8 mouse cellular contexts compared by ENCODE assay signal in genomic region chr14:52327910-52328812, GRCm38 (mm10). TPM values are rescaled to one million over a fixed set of nuclear protein-coding genes. Genes with fewer than 3 reads are reported as not detected.
DNase-seq lines count a peak whose midpoint lies in the region; ATAC-seq lines count a peak whose summit lies in the region.

Sall2 (minus strand) TSS chr14:52328762.

- peaks cover 12% of the 10 kb centered on the region; the same call in 1 of the 2 replicates for H3K4me1 ChIP-seq in kidney, embryonic 15.5 days
- no peaks in the 10 kb centered on the region; the same call in 1 of the 2 replicates for H3K4me1 ChIP-seq in hindbrain, embryonic 11.5 days (replicated peaks; ENCODE audit: control insufficient read depth, insufficient read depth, low read length)
- no peaks in the 10 kb centered on the region for H3K4me1 ChIP-seq in liver, embryonic 13.5 days (replicated peaks)

- no peaks in the 10 kb centered on the region for H3K36me3 ChIP-seq in kidney, embryonic 15.5 days
- no peaks in the 10 kb centered on the region for H3K36me3 ChIP-seq in hindbrain, embryonic 11.5 days (ENCODE audit: control insufficient read depth, insufficient read depth, low read length)
- H3K36me3 ChIP-seq in liver, embryonic 13.5 days = no peaks in the 10 kb centered on the region

- H3K27ac ChIP-seq in kidney, embryonic 15.5 days = no peak within 1 kb of the TSS
- peak within 1 kb of the TSS; percentile 85 for H3K27ac ChIP-seq in hindbrain, embryonic 11.5 days (ENCODE audit: low read depth, low read length)
- H3K27ac ChIP-seq in liver, embryonic 13.5 days = no peak within 1 kb of the TSS

- H3K4me2 ChIP-seq in kidney, embryonic 15.5 days = peak within 1 kb of the TSS; percentile 79
- H3K4me2 ChIP-seq in hindbrain, embryonic 11.5 days (replicated peaks; ENCODE audit: low read depth, low read length) = peak within 1 kb of the TSS; percentile 63
- H3K4me2 ChIP-seq in liver, embryonic 13.5 days = peak within 1 kb of the TSS; percentile 44

- peak within 1 kb of the TSS; percentile 45 for H3K4me3 ChIP-seq in kidney, embryonic 15.5 days (replicated peaks)
- peak within 1 kb of the TSS; percentile 48 for H3K4me3 ChIP-seq in hindbrain, embryonic 11.5 days (ENCODE audit: low read depth, low read length)
- peak within 1 kb of the TSS; percentile 26 for H3K4me3 ChIP-seq in liver, embryonic 13.5 days (replicated peaks)

- H3K9ac ChIP-seq in kidney, embryonic 15.5 days = peak within 1 kb of the TSS; percentile 16; the same call in 1 of the 2 replicates
- H3K9ac ChIP-seq in hindbrain, embryonic 11.5 days (ENCODE audit: low read depth, low read length) = peak within 1 kb of the TSS; percentile 60
- no peak within 1 kb of the TSS for H3K9ac ChIP-seq in liver, embryonic 13.5 days

- H3K9me3 ChIP-seq in kidney, embryonic 15.5 days (replicated peaks) = no peaks in the 10 kb centered on the region
- no peaks in the 10 kb centered on the region for H3K9me3 ChIP-seq in hindbrain, embryonic 11.5 days (ENCODE audit: control insufficient read depth, low read length)
- H3K9me3 ChIP-seq in liver, embryonic 13.5 days (replicated peaks) = no peaks in the 10 kb centered on the region

- no peak for DNase-seq in kidney, postnatal 14 days
- peak; percentile 64 for DNase-seq in hindbrain, embryonic 11.5 days (ENCODE audit: low spot score)
- DNase-seq in liver, embryonic 13.5 days = no peak
- no peak for DNase-seq in B cell, adult 2 months
- no peak for DNase-seq in lung, postnatal 4 days

- peak; percentile 70; the same call in 1 of the 2 replicates for ATAC-seq in kidney, embryonic 15.5 days (replicated peaks; ENCODE audit: low FRiP score)
- ATAC-seq in common myeloid progenitor, adult 5-6 weeks (replicated peaks; ENCODE audit: low read depth, poor library complexity, severe bottlenecking) = 0 out of 2 replicates have a peak, but pooled peaks have one; percentile 15
- ATAC-seq in hindbrain, embryonic 11.5 days (ENCODE audit: low FRiP score) = peak; percentile 72
- no peak for ATAC-seq in liver, embryonic 13.5 days (ENCODE audit: low read depth)
- ATAC-seq in cerebellum, adult (ENCODE audit: insufficient number of reproducible peaks, low FRiP score, low TSS enrichment) = no peak

- peaks cover 58% of the 10 kb centered on the region for H3K27me3 ChIP-seq in kidney, embryonic 15.5 days
- no peaks in the 10 kb centered on the region for H3K27me3 ChIP-seq in hindbrain, embryonic 11.5 days (ENCODE audit: control insufficient read depth, insufficient read depth, low read length)
- H3K27me3 ChIP-seq in liver, embryonic 13.5 days = peaks cover 89% of the 10 kb centered on the region

- 1% methylated on average over 26 of the region's 26 CpGs for WGBS in kidney, embryonic 15.5 days
- under 1% methylated on average over 26 of the region's 26 CpGs for WGBS in hindbrain, embryonic 11.5 days
- 4% methylated on average over 26 of the region's 26 CpGs for WGBS in liver, embryonic 13.5 days (ENCODE audit: insufficient replicate concordance)

RNA-seq across cellular contexts. Expression of gene Sall2, which starts in this region (rescaled TPM):
- 37.8 and 39.3 TPM in 2 replicates for polyA plus RNA-seq in kidney, embryonic 15.5 days (2015; fragmentation: Nextera tagmentation; extraction: Ambion mirVana)
- 2.6 and 3.3 TPM in 2 replicates for total RNA-seq in common myeloid progenitor, adult 5-6 weeks (2017)
- polyA plus RNA-seq in hindbrain, embryonic 11.5 days (2014; fragmentation: Nextera tagmentation; extraction: Ambion mirVana) = 37.7 and 45.0 TPM in 2 replicates
- polyA plus RNA-seq in liver, embryonic 13.5 days (2015; fragmentation: Nextera tagmentation; extraction: Ambion mirVana) = 1.2 and 1.5 TPM in 2 replicates

Comparison
In these comparisons a context has a peak if more than half of its experiments do, and no peak if none do; other contexts are left out.
1. RNA of gene Sall2 (polyA plus RNA-seq): 37.8 to 39.3 TPM in kidney, embryonic 15.5 days and 37.7 to 45.0 TPM in hindbrain, embryonic 11.5 days; 1.2 to 1.5 TPM in liver, embryonic 13.5 days; every median in the first group is over 10 times any median in the second.
2. ATAC-seq: peak in kidney, embryonic 15.5 days (single experiment), common myeloid progenitor, adult 5-6 weeks (single experiment) and hindbrain, embryonic 11.5 days (single experiment); none in liver, embryonic 13.5 days (single experiment) and cerebellum, adult (single experiment).
3. Peak in every context shown above with its lines, with median percentiles within 50 percentile points of each other: H3K4me2 ChIP-seq and H3K4me3 ChIP-seq.